Mouse (Mus musculus) midbrain, postnatal 0 days (tissue): ENCODE data around the gene Gar1. TPM values are rescaled to one million over a fixed set of nuclear protein-coding genes. Genes with fewer than 3 reads are reported as not detected.

Experiments
- ATAC-seq: fragments of 200-750 bp; cut with Nextera tagmentation; 2 replicates; pipeline ENCODE4 v1.8.0; 2017; ENCODE audit warnings: moderate number of reproducible peaks, mild to moderate bottlenecking, moderate TSS enrichment, moderate library complexity; ENCODE audit not compliant: low FRiP score
- DNase-seq: peaks from one replicate; pipeline ENCODE4 v3.0.0-alpha.2; 2015; ENCODE audit warnings: low spot score
- H3K27ac ChIP-seq: fragments of 300-500 bp; sonication (generic); 2 replicates; pipeline ENCODE4 v1.5.1; 2014; ENCODE audit warnings: low read depth, mild to moderate bottlenecking, low read length, mixed read lengths
- H3K27me3 ChIP-seq: fragments of 300-500 bp; sonication (generic); 2 replicates; pipeline ENCODE4 v1.6.1; 2014; ENCODE audit warnings: low read length, control low read depth, mixed read lengths; ENCODE audit not compliant: insufficient read depth
- H3K36me3 ChIP-seq: fragments of 300-500 bp; sonication (generic); 2 replicates; pipeline ENCODE4 v1.6.1; 2014; ENCODE audit warnings: low read length, control low read depth, mixed read lengths; ENCODE audit not compliant: insufficient read depth
- H3K4me1 ChIP-seq: fragments of 300-500 bp; sonication (generic); 2 replicates; pipeline ENCODE4 v1.6.1; 2014; ENCODE audit warnings: mild to moderate bottlenecking, control low read depth, antibody characterized with exemption, low read length, mixed read lengths; ENCODE audit not compliant: insufficient read depth
- H3K4me2 ChIP-seq: fragments of 300-500 bp; sonication (generic); 2 replicates; pipeline ENCODE4 v1.6.1; 2014; ENCODE audit warnings: low read depth, mild to moderate bottlenecking, low read length, mixed read lengths; ENCODE audit not compliant: poor library complexity, severe bottlenecking
- H3K4me3 ChIP-seq: fragments of 300-500 bp; sonication (generic); 2 replicates; pipeline ENCODE4 v1.5.1; 2014; ENCODE audit warnings: low read depth, mild to moderate bottlenecking, low read length, moderate library complexity
- H3K9ac ChIP-seq: fragments of 300-500 bp; sonication (generic); replicated peaks from 2 replicates; pipeline ENCODE4 v1.6.1; 2014; ENCODE audit warnings: mild to moderate bottlenecking, low read length, moderate library complexity, mixed read lengths; ENCODE audit not compliant: poor library complexity, severe bottlenecking
- H3K9me3 ChIP-seq: fragments of 300-500 bp; sonication (generic); 2 replicates; pipeline ENCODE4 v1.6.1; 2016; ENCODE audit warnings: low read length, control low read depth
- CTCF ChIP-seq: IDR thresholded peaks from 2 replicates; pipeline ENCODE4 v1.5.1; 2016; ENCODE audit warnings: antibody characterized with exemption, mild to moderate bottlenecking
- WGBS: fragments of 180-500 bp; shearing (Covaris S2); extraction: QIAGEN DNeasy Blood & Tissue Kit; methylation state at CpG from one replicate; pipeline ENCODE4 v1.1.7; 2014; 5-methylcytosine and 5-hydroxymethylcytosine counted together
- polyA plus RNA-seq: library from polyadenylated mRNA; unstranded; fragments of >200 nt; fragmentation: Nextera tagmentation; extraction: Ambion mirVana; gene quantifications from 2 replicates; pipeline ENCODE4 v1.2.1, GENCODE M21; 2015
- total RNA-seq: library from RNA; depleted of rRNA; stranded (reverse); fragments of >200 nt; gene quantifications from 2 replicates; pipeline ENCODE4 v1.2.3, GENCODE M21; 2014

Gene Gar1
- total and polyA plus RNA-seq, 2 experiments from 2014 or later: 1.9 to 32.6 TPM

- H3K4me3 ChIP-seq: no peak overlapping the region
- peak; percentile 7 for DNase-seq
Measured at GRCm38 (mm10) chr3:129863698-129864097, 32.5 kb upstream of the Gar1 start.

GRCm38 (mm10) chr3:129862592-129862991 lies 31.4 kb upstream of the Gar1 start:
- Histone ChIP-seq H3K27ac (no peak overlapping the region), H3K9ac (no peak overlapping the region), H3K4me2 (no peak overlapping the region), H3K9me3 (0 out of 2 replicates have a peak, but pooled peaks cover 2% of the 10 kb centered on the region), H3K27me3 (no peaks in the 10 kb centered on the region), H3K36me3 (no peaks in the 10 kb centered on the region), H3K4me1 (no peaks in the 10 kb centered on the region), H3K4me3 (no peak overlapping the region)
- DNase-seq (no peak), ATAC-seq (no peak)
- TF ChIP-seq CTCF: no peak
- WGBS: 76% methylated on average over 2 of the region's 2 CpGs

More at GRCm38 (mm10) chr3:129863698-129864097, 32.5 kb upstream of the Gar1 start:
- Histone ChIP-seq H3K9me3 (no peaks in the 10 kb centered on the region), H3K4me1 (no peaks in the 10 kb centered on the region), H3K9ac (no peak overlapping the region), H3K36me3 (no peaks in the 10 kb centered on the region), H3K27me3 (no peaks in the 10 kb centered on the region), H3K4me2 (no peak overlapping the region), H3K27ac (no peak overlapping the region)
- WGBS: 52% methylated on average over 14 of the region's 14 CpGs
- ATAC-seq: no peak
- peak; percentile 59 for TF ChIP-seq CTCF

- WGBS: 85% methylated on average over 7 of the region's 7 CpGs
- no peaks in the 10 kb centered on the region for H3K36me3 ChIP-seq
- no peak overlapping the region for H3K27ac ChIP-seq
Measured at GRCm38 (mm10) chr3:129846846-129847245, 15.7 kb upstream of the Gar1 start.

GRCm38 (mm10) chr3:129845868-129846267 lies 14.7 kb upstream of the Gar1 start:
- TF ChIP-seq CTCF: no peak
- no peaks in the 10 kb centered on the region for H3K9me3 ChIP-seq
- no peak overlapping the region for H3K9ac ChIP-seq
- H3K36me3 ChIP-seq: no peaks in the 10 kb centered on the region
- no peak overlapping the region for H3K27ac ChIP-seq
- H3K4me2 ChIP-seq: no peak overlapping the region
- no peak for DNase-seq
- no peak overlapping the region for H3K4me3 ChIP-seq
- WGBS: 81% methylated on average over 2 of the region's 2 CpGs
- no peaks in the 10 kb centered on the region for H3K4me1 ChIP-seq
- no peak for ATAC-seq
- H3K27me3 ChIP-seq: no peaks in the 10 kb centered on the region

More at GRCm38 (mm10) chr3:129846846-129847245, 15.7 kb upstream of the Gar1 start:
- no peak for TF ChIP-seq CTCF
- Histone ChIP-seq H3K27me3 (no peaks in the 10 kb centered on the region), H3K4me2 (no peak overlapping the region), H3K4me3 (no peak overlapping the region), H3K4me1 (no peaks in the 10 kb centered on the region), H3K9me3 (no peaks in the 10 kb centered on the region), H3K9ac (no peak overlapping the region)
- ATAC-seq (no peak), DNase-seq (no peak)

- Histone ChIP-seq H3K4me3 (no peak overlapping the region), H3K27me3 (no peaks in the 10 kb centered on the region; the same call in 1 of the 2 replicates), H3K4me1 (no peaks in the 10 kb centered on the region), H3K9ac (no peak overlapping the region), H3K4me2 (no peak overlapping the region), H3K27ac (no peak overlapping the region), H3K9me3 (no peaks in the 10 kb centered on the region), H3K36me3 (no peaks in the 10 kb centered on the region)
- 35% methylated on average over 7 of the region's 7 CpGs for WGBS
- no peak for DNase-seq
- no peak for TF ChIP-seq CTCF
- no peak for ATAC-seq
Measured at GRCm38 (mm10) chr3:129838017-129838416, 6.8 kb upstream of the Gar1 start.

GRCm38 (mm10) chr3:129836965-129837364 lies 5.8 kb upstream of the Gar1 start:
- no peaks in the 10 kb centered on the region; the same call in 1 of the 2 replicates for H3K27me3 ChIP-seq
- DNase-seq: no peak
- H3K27ac ChIP-seq: no peak overlapping the region
- H3K4me3 ChIP-seq: no peak overlapping the region
- H3K9me3 ChIP-seq: no peaks in the 10 kb centered on the region
- H3K4me2 ChIP-seq: no peak overlapping the region
- no peaks in the 10 kb centered on the region for H3K36me3 ChIP-seq
- no peak overlapping the region for H3K9ac ChIP-seq
- TF ChIP-seq CTCF: no peak
- no peak for ATAC-seq
- 92% methylated on average over 6 of the region's 6 CpGs for WGBS
- H3K4me1 ChIP-seq: no peaks in the 10 kb centered on the region
